Mouse (Mus musculus) ES-E14 (cell line): Measurements from ENCODE around the gene Epha10.

Experiments
- CHD2 ChIP-seq: IDR thresholded peaks from 2 replicates; pipeline ENCODE4 v1.6.1; 2014; ENCODE audit warnings: mild to moderate bottlenecking, low read depth, low read length, inconsistent platforms
- HCFC1 ChIP-seq: IDR thresholded peaks from 2 replicates; pipeline ENCODE4 v1.6.1; 2012; ENCODE audit warnings: low read length, inconsistent platforms, borderline replicate concordance; ENCODE audit not compliant: insufficient read depth
- MAFK ChIP-seq: IDR thresholded peaks from 2 replicates; pipeline ENCODE4 v1.6.1; 2014; ENCODE audit warnings: mild to moderate bottlenecking, low read depth, low read length, inconsistent platforms; ENCODE audit not compliant: insufficient read depth
- ZC3H11A ChIP-seq: IDR thresholded peaks from 2 replicates; pipeline ENCODE4 v1.6.1; 2012; ENCODE audit warnings: low read depth, mild to moderate bottlenecking, inconsistent platforms, low read length, borderline replicate concordance
- ZNF384 ChIP-seq: IDR thresholded peaks from 2 replicates; pipeline ENCODE4 v1.6.1; 2012; ENCODE audit warnings: low read depth, low read length, inconsistent platforms

GRCm38 (mm10) chr4:124953546-124953945, 72.8 kb downstream of the Epha10 start:
- TF ChIP-seq CHD2 (no peak), HCFC1 (no peak), ZNF384 (no peak), MAFK (no peak), ZC3H11A (no peak)
